Comparison of ENCODE assay signal across 13 mouse cellular contexts in the genomic region with DNA sequence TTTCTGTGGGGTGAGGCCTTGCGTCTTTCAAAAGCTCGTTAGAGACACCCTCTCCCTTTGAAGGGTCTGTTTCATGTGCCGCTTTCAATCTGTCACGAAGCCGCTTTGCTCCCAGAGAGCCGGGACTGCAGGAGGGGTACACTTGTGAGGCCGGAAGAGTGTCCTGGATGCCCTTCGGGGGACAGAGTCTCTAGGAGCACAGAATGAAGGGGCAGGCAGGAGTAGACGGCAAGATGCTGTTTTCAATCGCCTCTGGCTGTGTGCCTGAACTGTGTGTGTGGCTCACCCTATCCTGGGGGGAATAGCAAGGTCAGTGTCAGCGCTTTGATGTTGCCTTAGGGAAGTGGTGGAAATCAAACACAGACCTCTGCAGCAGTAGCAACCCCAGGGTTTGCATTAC.
DNase-seq lines count a peak whose midpoint lies in the region; ATAC-seq lines count a peak whose summit lies in the region.
"Had no signal": no experiment of that assay in that cellular context is flagged by ENCODE, and none has a peak within 500 bp of the region (broad histone marks: within the 10 kb centered on the region; RNA-seq: fewer than 3 reads in every experiment).

No protein-coding gene starts in this region.

- 38% methylated on average over 11 of the region's 11 CpGs for WGBS in hindbrain, embryonic 10.5 days
- WGBS in hindbrain, embryonic 12.5 days, result 31% methylated on average over 11 of the region's 11 CpGs

- DNase-seq in hindbrain, embryonic 10.5 days (ENCODE audit: low spot score), result peak; percentile 41
- peak; percentile 34 for DNase-seq in NIH3T3 (ENCODE audit: low read depth)
- DNase-seq in adrenal gland, postnatal 14 days, result peak; percentile 70
- DNase-seq in forelimb bud, embryonic 11.5 days (ENCODE audit: low read depth, low spot score), result peak; percentile 43
- no peak for DNase-seq in layer of hippocampus, adult 8-10 months (ENCODE audit: low spot score in 2 of 2)
- DNase-seq in gastrocnemius, adult 8-10 months (ENCODE audit: low spot score in 2 of 2), result no peak
- no peak for DNase-seq in kidney, postnatal 14 days
- DNase-seq: cerebellum, adult 8-10 months; gastrocnemius, postnatal 14 days; lung, adult 18-20 months had no signal

- H3K4me1 ChIP-seq in hindbrain, embryonic 10.5 days (replicated peaks), result peaks cover 55% of the 10 kb centered on the region
- H3K4me1 ChIP-seq in hindbrain, embryonic 12.5 days, result peaks cover 44% of the 10 kb centered on the region

- H3K9me3 ChIP-seq in hindbrain, embryonic 10.5 days, result no peaks in the 10 kb centered on the region
- no peaks in the 10 kb centered on the region for H3K9me3 ChIP-seq in hindbrain, embryonic 12.5 days (replicated peaks)
- H3K9me3 ChIP-seq: intestine, embryonic 15.5 days had no signal

- H3K27ac ChIP-seq in hindbrain, embryonic 10.5 days, result 0 out of 2 replicates have a peak overlapping the region, but pooled peaks have one; percentile 50
- no peak overlapping the region for H3K27ac ChIP-seq in hindbrain, embryonic 12.5 days
- H3K27ac ChIP-seq: intestine, embryonic 15.5 days had no signal

- H3K27me3 ChIP-seq in hindbrain, embryonic 10.5 days (ENCODE audit: insufficient read depth, poor library complexity, severe bottlenecking), result peaks cover 26% of the 10 kb centered on the region
- H3K27me3 ChIP-seq in hindbrain, embryonic 12.5 days, result peaks cover 13% of the 10 kb centered on the region
- H3K27me3 ChIP-seq: intestine, embryonic 15.5 days had no signal

- no peak overlapping the region for H3K4me3 ChIP-seq in hindbrain, embryonic 10.5 days
- no peak overlapping the region for H3K4me3 ChIP-seq in hindbrain, embryonic 12.5 days
- H3K4me3 ChIP-seq: erythroblast, embryonic 14.5 days; intestine, embryonic 15.5 days had no signal

- H3K36me3 ChIP-seq in hindbrain, embryonic 10.5 days, result no peaks in the 10 kb centered on the region
- no peaks in the 10 kb centered on the region for H3K36me3 ChIP-seq in hindbrain, embryonic 12.5 days
- H3K36me3 ChIP-seq: intestine, embryonic 15.5 days had no signal

- ATAC-seq in hindbrain, embryonic 12.5 days (ENCODE audit: low FRiP score), result no peak
- ATAC-seq: intestine, embryonic 15.5 days had no signal

- H3K9ac ChIP-seq in hindbrain, embryonic 12.5 days, result no peak overlapping the region
- H3K9ac ChIP-seq: intestine, embryonic 15.5 days had no signal

- H3K4me2 ChIP-seq in hindbrain, embryonic 12.5 days (replicated peaks), result no peak overlapping the region
- H3K4me2 ChIP-seq: intestine, embryonic 15.5 days had no signal

Comparison
In these comparisons a context has a peak if more than half of its experiments do, and no peak if none do; other contexts are left out.
1. DNase-seq: peak in hindbrain, embryonic 10.5 days (single experiment), NIH3T3 (single experiment), adrenal gland, postnatal 14 days (single experiment) and forelimb bud, embryonic 11.5 days (single experiment); none in layer of hippocampus, adult 8-10 months (0 of 2), gastrocnemius, adult 8-10 months (0 of 2) and kidney, postnatal 14 days (single experiment).